Mouse (Mus musculus): ENCODE results near the gene Ssbp3. TPM values are rescaled to one million over a fixed set of nuclear protein-coding genes. Genes with fewer than 3 reads are reported as not detected.

Gene Ssbp3
- polyA plus RNA-seq, 1 experiment from 2014 or later = 332 TPM

DNA sequence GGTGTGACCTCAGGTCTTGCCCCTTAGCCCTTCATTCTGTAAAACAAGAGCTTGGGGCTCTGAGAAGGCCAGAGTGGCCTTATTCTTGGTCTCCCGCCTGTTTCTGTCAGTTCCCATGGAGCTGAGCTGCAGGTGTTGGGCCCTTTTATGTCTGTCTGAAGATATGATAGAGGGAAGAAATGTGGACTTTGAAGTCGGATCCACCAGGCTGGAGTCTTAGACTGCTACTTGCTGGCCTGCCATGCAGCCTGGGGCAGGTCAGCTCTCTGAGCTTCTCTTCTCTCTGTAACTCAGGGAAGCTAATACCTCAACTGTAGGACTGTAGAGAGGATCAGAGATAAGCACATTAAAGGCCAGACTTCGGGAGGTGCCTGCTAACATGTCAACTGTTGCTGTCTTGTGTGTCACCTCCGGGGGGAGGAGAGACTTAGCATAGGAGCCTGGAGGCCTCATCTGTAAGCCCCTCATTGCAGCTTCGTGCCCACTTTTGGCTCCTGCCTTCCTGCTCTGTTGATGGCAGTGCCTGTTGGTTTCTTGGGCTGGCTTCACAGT is 90.8 kb downstream of the Ssbp3 start:
- H3K36me3 ChIP-seq = peaks cover 3% of the 10 kb centered on the region; the same call in 1 of the 2 replicates
- H3K27me3 ChIP-seq (replicated peaks) = no peaks in the 10 kb centered on the region
- H3K4me2 ChIP-seq (replicated peaks) = peak overlapping the region; percentile 24; the same call in 1 of the 2 replicates
- no peaks in the 10 kb centered on the region for H3K9me3 ChIP-seq
- H3K4me3 ChIP-seq = no peak overlapping the region
- WGBS = 60% methylated on average over 5 of the region's 5 CpGs
- ATAC-seq (ENCODE audit: low FRiP score, low read depth) = no peak
- H3K27ac ChIP-seq = no peak overlapping the region
- peaks cover 78% of the 10 kb centered on the region for H3K4me1 ChIP-seq
- no peak overlapping the region for H3K9ac ChIP-seq

GRCm38 (mm10) chr4:107001916-107002488 is 91.5 kb downstream of the Ssbp3 start:
- Histone ChIP-seq H3K4me3 (no peak overlapping the region), H3K27me3 (replicated peaks) (no peaks in the 10 kb centered on the region), H3K4me1 (peaks cover 71% of the 10 kb centered on the region), H3K36me3 (peaks cover 3% of the 10 kb centered on the region; the same call in 1 of the 2 replicates), H3K9me3 (no peaks in the 10 kb centered on the region), H3K9ac (no peak overlapping the region), H3K4me2 (replicated peaks) (peak overlapping the region; percentile 24), H3K27ac (0 out of 2 replicates have a peak overlapping the region, but pooled peaks have one; percentile 10)
- WGBS = 30% methylated on average over 14 of the region's 14 CpGs
- ATAC-seq (ENCODE audit: low FRiP score, low read depth) = peak; percentile 51

- ATAC-seq (ENCODE audit: low FRiP score, low read depth) = no peak
- 72% methylated on average over 11 of the region's 11 CpGs for WGBS
Measured at GRCm38 (mm10) chr4:107002517-107003165, 92.1 kb downstream of the Ssbp3 start.

DNA sequence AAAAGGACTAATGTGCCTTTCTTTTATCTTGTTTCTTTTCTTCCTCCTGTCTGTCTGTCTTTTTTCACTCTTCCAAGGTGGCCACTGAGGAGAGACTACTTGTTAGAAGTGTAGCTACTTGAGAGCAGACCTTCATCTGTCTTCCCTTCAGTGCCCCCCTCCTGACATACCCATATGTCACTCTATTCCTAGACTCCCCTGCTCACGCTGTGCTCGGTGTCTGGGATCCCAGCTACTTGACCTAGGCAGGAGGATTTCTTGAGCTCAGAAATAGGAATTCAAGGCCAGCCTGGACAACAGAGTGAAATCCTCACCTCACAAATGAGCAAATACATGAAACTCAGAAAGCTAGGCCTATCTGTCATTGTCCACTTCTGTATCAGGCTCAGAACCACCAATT is 92.7 kb downstream of the Ssbp3 start:
- Histone ChIP-seq H3K27me3 (replicated peaks) (no peaks in the 10 kb centered on the region), H3K4me3 (no peak overlapping the region), H3K9ac (no peak overlapping the region), H3K4me2 (replicated peaks) (no peak overlapping the region), H3K9me3 (no peaks in the 10 kb centered on the region), H3K36me3 (peaks cover 3% of the 10 kb centered on the region; the same call in 1 of the 2 replicates), H3K27ac (no peak overlapping the region), H3K4me1 (peaks cover 62% of the 10 kb centered on the region)
- 65% methylated on average over 2 of the region's 2 CpGs for WGBS
- no peak for ATAC-seq (ENCODE audit: low FRiP score, low read depth)

More at GRCm38 (mm10) chr4:107002517-107003165, 92.1 kb downstream of the Ssbp3 start:
- no peaks in the 10 kb centered on the region for H3K27me3 ChIP-seq (replicated peaks)
- no peaks in the 10 kb centered on the region for H3K9me3 ChIP-seq
- H3K9ac ChIP-seq = no peak overlapping the region
- H3K4me3 ChIP-seq = no peak overlapping the region
- H3K4me1 ChIP-seq = peaks cover 64% of the 10 kb centered on the region
- no peak overlapping the region for H3K27ac ChIP-seq
- H3K36me3 ChIP-seq = peaks cover 3% of the 10 kb centered on the region; the same call in 1 of the 2 replicates
- H3K4me2 ChIP-seq (replicated peaks) = no peak overlapping the region

DNA sequence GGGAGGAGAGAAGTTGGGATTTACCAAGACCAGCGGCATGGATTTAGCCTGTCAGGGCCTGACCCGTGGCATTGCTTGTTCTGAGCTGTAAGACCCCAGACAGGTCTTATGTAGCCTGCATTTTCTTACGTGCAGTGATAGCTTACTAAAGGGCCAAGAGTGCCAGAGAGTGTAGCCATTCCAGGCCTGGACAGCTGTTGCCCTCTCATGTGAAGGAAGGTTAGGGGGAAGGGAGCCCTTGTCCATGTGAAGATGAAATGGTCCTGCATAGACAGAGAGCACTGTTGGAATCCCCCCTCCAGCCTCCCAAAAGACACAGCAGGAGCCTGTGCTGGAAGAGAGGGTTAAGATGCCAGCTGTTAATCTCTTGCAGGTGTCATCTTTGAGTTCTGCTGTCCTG is 93.3 kb downstream of the Ssbp3 start:
- no peak overlapping the region for H3K4me3 ChIP-seq
- H3K4me2 ChIP-seq (replicated peaks) = no peak overlapping the region
- no peak overlapping the region for H3K27ac ChIP-seq
- H3K27me3 ChIP-seq (replicated peaks) = no peaks in the 10 kb centered on the region
- peaks cover 62% of the 10 kb centered on the region for H3K4me1 ChIP-seq
- peaks cover 5% of the 10 kb centered on the region; the same call in 1 of the 2 replicates for H3K36me3 ChIP-seq
- no peak for ATAC-seq (ENCODE audit: low FRiP score, low read depth)
- 85% methylated on average over 3 of the region's 3 CpGs for WGBS
- H3K9ac ChIP-seq = no peak overlapping the region
- no peaks in the 10 kb centered on the region for H3K9me3 ChIP-seq

DNA sequence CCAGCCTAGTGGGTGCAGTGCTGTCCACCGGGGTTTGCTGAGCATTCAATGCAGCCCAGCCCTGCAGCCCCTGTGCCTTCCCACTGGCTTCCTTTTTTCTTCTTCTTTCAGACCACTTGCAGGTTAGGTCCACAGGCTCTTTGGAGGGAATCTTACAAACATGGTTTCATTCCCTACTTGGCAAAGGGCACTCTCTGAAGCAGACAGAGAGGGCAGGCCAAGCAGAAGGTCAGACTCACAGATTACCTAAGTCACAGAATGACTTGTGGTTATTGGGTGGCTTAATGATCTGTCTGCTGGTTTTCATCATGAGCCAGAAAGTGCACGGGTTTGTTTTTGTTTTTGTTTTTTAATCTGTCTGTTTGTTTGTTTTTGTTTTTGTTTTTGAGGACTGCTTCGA is 93.8 kb downstream of the Ssbp3 start:
- Histone ChIP-seq H3K27me3 (replicated peaks) (no peaks in the 10 kb centered on the region), H3K9me3 (no peaks in the 10 kb centered on the region), H3K4me2 (replicated peaks) (no peak overlapping the region), H3K27ac (no peak overlapping the region), H3K4me3 (no peak overlapping the region), H3K9ac (no peak overlapping the region), H3K4me1 (peaks cover 56% of the 10 kb centered on the region), H3K36me3 (peaks cover 3% of the 10 kb centered on the region; the same call in 1 of the 2 replicates)
- 86% methylated on average over 3 of the region's 3 CpGs for WGBS
- no peak for ATAC-seq (ENCODE audit: low FRiP score, low read depth)

DNA sequence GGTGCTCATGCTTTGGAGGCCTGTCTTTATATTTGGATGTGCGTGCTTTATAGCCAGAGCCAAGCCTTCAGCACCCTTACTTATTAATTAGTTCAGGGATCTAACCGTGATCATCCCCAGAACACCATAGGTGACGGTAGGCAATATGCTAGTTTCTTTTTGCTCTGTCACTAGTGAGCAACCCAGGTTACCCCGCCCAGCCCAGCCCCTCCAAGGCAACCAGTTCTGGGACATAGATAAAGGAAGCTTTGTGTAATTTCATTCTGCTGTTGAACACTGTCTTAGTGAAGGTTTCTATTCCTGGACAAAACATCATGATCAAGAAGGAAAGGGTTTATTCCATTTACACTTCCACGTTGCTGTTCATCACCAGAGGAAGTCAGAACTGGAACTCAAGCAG is 94.7 kb downstream of the Ssbp3 start:
- peaks cover 9% of the 10 kb centered on the region for H3K36me3 ChIP-seq
- 86% methylated on average over 5 of the region's 5 CpGs for WGBS
- no peak for ATAC-seq (ENCODE audit: low FRiP score, low read depth)
- no peak overlapping the region for H3K4me2 ChIP-seq (replicated peaks)
- no peaks in the 10 kb centered on the region for H3K9me3 ChIP-seq
- H3K9ac ChIP-seq = no peak overlapping the region
- no peaks in the 10 kb centered on the region for H3K27me3 ChIP-seq (replicated peaks)
- H3K4me1 ChIP-seq = peaks cover 49% of the 10 kb centered on the region
- no peak overlapping the region for H3K27ac ChIP-seq
- H3K4me3 ChIP-seq = no peak overlapping the region

DNA sequence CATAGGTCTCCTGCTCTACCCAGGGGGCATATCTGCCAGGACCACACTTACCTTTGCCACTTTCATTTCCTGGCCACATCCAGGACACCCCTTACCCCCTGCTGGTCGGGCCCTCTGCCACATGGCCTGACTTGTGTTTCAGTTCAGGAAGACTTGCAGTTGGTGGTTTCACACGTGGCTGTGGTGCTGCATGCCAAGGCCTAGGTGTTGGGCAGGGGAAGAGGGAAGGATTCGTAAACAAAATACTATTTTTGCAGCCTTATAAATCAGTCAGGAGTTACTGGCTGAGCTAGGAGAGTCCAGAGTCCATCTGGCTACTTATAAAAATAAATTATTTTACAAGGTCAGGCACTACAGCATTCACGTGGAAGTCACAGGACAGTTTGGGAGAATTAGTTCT is 95.7 kb downstream of the Ssbp3 start:
- WGBS = 80% methylated on average over 4 of the region's 4 CpGs
- Histone ChIP-seq H3K4me2 (replicated peaks) (no peak overlapping the region), H3K4me3 (no peak overlapping the region), H3K4me1 (peaks cover 38% of the 10 kb centered on the region), H3K9ac (no peak overlapping the region), H3K27me3 (replicated peaks) (no peaks in the 10 kb centered on the region), H3K9me3 (no peaks in the 10 kb centered on the region), H3K27ac (no peak overlapping the region), H3K36me3 (peaks cover 17% of the 10 kb centered on the region)
- no peak for ATAC-seq (ENCODE audit: low FRiP score, low read depth)

DNA sequence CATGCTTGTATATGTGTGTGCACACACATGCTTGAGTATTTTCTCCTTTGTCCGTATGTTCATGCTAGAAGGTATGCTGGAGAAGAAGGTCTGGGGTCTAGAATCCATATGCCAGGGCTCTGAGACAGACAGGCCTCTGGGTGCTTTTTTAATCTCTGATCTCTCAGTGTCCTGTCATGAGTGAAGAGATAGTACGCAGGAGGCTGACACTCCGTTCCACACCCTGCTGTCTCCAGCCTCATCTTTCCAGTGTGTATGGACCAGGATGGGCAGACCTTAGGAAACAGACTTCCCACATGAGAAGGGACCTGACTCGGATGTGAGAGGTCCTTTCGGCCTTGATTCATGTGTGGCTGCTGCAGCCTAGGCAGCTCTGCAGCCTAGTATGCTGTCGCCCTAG is 96.3 kb downstream of the Ssbp3 start:
- Histone ChIP-seq H3K36me3 (peaks cover 19% of the 10 kb centered on the region), H3K4me1 (peaks cover 32% of the 10 kb centered on the region)
- WGBS = 91% methylated on average over 6 of the region's 6 CpGs

GRCm38 (mm10) chr4:107007359-107007758 is 96.9 kb downstream of the Ssbp3 start:
- 88% methylated on average over 8 of the region's 8 CpGs for WGBS
- Histone ChIP-seq H3K4me1 (peaks cover 27% of the 10 kb centered on the region), H3K36me3 (peaks cover 19% of the 10 kb centered on the region)

More for the DNA sequence above, 96.3 kb downstream of the Ssbp3 start:
- Histone ChIP-seq H3K27ac (no peak overlapping the region), H3K27me3 (replicated peaks) (no peaks in the 10 kb centered on the region), H3K4me2 (replicated peaks) (no peak overlapping the region), H3K9me3 (no peaks in the 10 kb centered on the region), H3K4me3 (no peak overlapping the region), H3K9ac (no peak overlapping the region)
- no peak for ATAC-seq (ENCODE audit: low FRiP score, low read depth)

GRCm38 (mm10) chr4:107008161-107008560 is 97.7 kb downstream of the Ssbp3 start:
- peaks cover 19% of the 10 kb centered on the region for H3K36me3 ChIP-seq
- H3K4me3 ChIP-seq = no peak overlapping the region
- no peaks in the 10 kb centered on the region for H3K9me3 ChIP-seq
- H3K4me1 ChIP-seq = peaks cover 24% of the 10 kb centered on the region
- no peak overlapping the region for H3K4me2 ChIP-seq (replicated peaks)
- H3K27ac ChIP-seq = no peak overlapping the region
- no peak overlapping the region for H3K9ac ChIP-seq
- 96% methylated on average over 2 of the region's 2 CpGs for WGBS
- ATAC-seq (ENCODE audit: low FRiP score, low read depth) = no peak
- no peaks in the 10 kb centered on the region for H3K27me3 ChIP-seq (replicated peaks)

More at GRCm38 (mm10) chr4:107007359-107007758, 96.9 kb downstream of the Ssbp3 start:
- H3K27ac ChIP-seq = no peak overlapping the region
- H3K27me3 ChIP-seq (replicated peaks) = no peaks in the 10 kb centered on the region
- H3K4me2 ChIP-seq (replicated peaks) = no peak overlapping the region
- no peak overlapping the region for H3K4me3 ChIP-seq
- no peak overlapping the region for H3K9ac ChIP-seq
- no peak for ATAC-seq (ENCODE audit: low FRiP score, low read depth)
- H3K9me3 ChIP-seq = no peaks in the 10 kb centered on the region

DNA sequence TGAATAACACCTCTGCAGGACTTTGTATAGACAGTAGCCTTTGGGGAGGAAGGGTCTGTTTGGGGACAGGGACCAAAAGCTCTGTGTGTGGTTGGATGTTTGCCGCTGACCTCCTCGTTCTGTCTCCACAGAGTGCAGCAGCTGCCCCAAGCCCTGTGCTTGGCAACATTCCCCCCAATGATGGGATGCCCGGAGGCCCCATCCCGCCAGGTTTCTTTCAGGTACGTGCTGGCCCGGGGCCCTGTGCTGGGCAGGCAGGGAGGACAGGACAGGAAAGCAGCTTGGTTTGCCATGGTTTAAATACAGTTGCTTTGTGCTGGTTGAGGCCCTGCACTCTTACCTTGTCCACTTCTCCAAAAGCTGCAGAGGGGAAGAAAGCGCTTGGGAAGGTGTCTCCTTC is 99.0 kb downstream of the Ssbp3 start:
- H3K4me2 ChIP-seq (replicated peaks) = no peak overlapping the region
- no peak overlapping the region for H3K4me3 ChIP-seq
- H3K27ac ChIP-seq = no peak overlapping the region
- ATAC-seq (ENCODE audit: low FRiP score, low read depth) = no peak
- peaks cover 19% of the 10 kb centered on the region for H3K4me1 ChIP-seq
- H3K9ac ChIP-seq = no peak overlapping the region
- 91% methylated on average over 7 of the region's 7 CpGs for WGBS
- no peaks in the 10 kb centered on the region for H3K27me3 ChIP-seq (replicated peaks)
- H3K9me3 ChIP-seq = no peaks in the 10 kb centered on the region
- H3K36me3 ChIP-seq = peaks cover 19% of the 10 kb centered on the region
